Mouse (Mus musculus): ENCODE measurements around the gene Mrpl28.

- TF ChIP-seq CTCF (IDR thresholded peaks at IDR 0.05; ENCODE audit: low read depth), result peak; percentile 93
- TF ChIP-seq EP300 (IDR thresholded peaks at IDR 0.05; ENCODE audit: low read depth), result no peak
Measured at GRCm38 (mm10) chr17:26089905-26090632, 33.2 kb upstream of the Mrpl28 start, which contains the start of gene Decr2.

Measured in liver, embryonic 14.5 days (tissue).